9 mouse cellular contexts compared by ENCODE assay signal in genomic region chr6:88915510-88915909, GRCm38 (mm10). TPM values are rescaled to one million over a fixed set of nuclear protein-coding genes. Genes with fewer than 3 reads are reported as not detected.
A peak's percentile ranks its signal among the peaks of the same experiment; 100 is the strongest.
DNase-seq lines count a peak whose midpoint lies in the region; ATAC-seq lines count a peak whose summit lies in the region.
"Had no signal": no experiment of that assay in that cellular context is flagged by ENCODE, and none has a peak within 500 bp of the region (broad histone marks: within the 10 kb centered on the region; RNA-seq: fewer than 3 reads in every experiment).

No protein-coding gene starts in this region.

- peak; percentile 39 for ATAC-seq in megakaryocyte, adult 5-6 weeks (ENCODE audit: poor library complexity, severe bottlenecking)
- no peak for ATAC-seq in forebrain, embryonic 14.5 days

- H3K4me3 ChIP-seq in forebrain, embryonic 14.5 days (ENCODE audit: low read depth, low read length): no peak overlapping the region

- H3K27me3 ChIP-seq in forebrain, embryonic 14.5 days (replicated peaks; ENCODE audit: control insufficient read depth, insufficient read depth, low read length): no peaks in the 10 kb centered on the region

- no peaks in the 10 kb centered on the region for H3K9me3 ChIP-seq in forebrain, embryonic 14.5 days (replicated peaks; ENCODE audit: control insufficient read depth, low read length)

- H3K9ac ChIP-seq in forebrain, embryonic 14.5 days (ENCODE audit: low read length): no peak overlapping the region

- intact Hi-C loops in heart, postnatal 25 days (cut with DNase I): no loop called here

- H3K4me1 ChIP-seq in forebrain, embryonic 14.5 days (ENCODE audit: control insufficient read depth, insufficient read depth, low read length): no peaks in the 10 kb centered on the region

- DNase-seq in heart, adult 11 months: peak; percentile 97
- no peak for DNase-seq in heart, postnatal 25 days (ENCODE audit: low spot score)
- peak; percentile 63 for DNase-seq in adipocyte (ENCODE audit: low spot score)
- DNase-seq in heart, adult 9 months (ENCODE audit: low spot score in 2 of 2): peak; percentile 51 to 58
- DNase-seq in testis, postnatal 14 days (ENCODE audit: low spot score): no peak
- DNase-seq in forebrain, embryonic 14.5 days (ENCODE audit: low spot score): no peak
- no peak for DNase-seq in lung, adult 18-20 months
- DNase-seq: cerebellum, adult 8-10 months had no signal

- peaks cover 11% of the 10 kb centered on the region; the same call in 1 of the 2 replicates for H3K36me3 ChIP-seq in forebrain, embryonic 14.5 days (ENCODE audit: control insufficient read depth, insufficient read depth, low read length)

- no peak overlapping the region for H3K4me2 ChIP-seq in forebrain, embryonic 14.5 days (ENCODE audit: low read length)

- 84% methylated on average over 4 of the region's 4 CpGs for WGBS in forebrain, embryonic 14.5 days

- H3K27ac ChIP-seq in forebrain, embryonic 14.5 days (ENCODE audit: low read depth, low read length): no peak overlapping the region

RNA-seq across cellular contexts. Expression of gene Tpra1, which starts 13.5 kb away (rescaled TPM):
- total RNA-seq in heart, postnatal 25 days (2021): 10 to 100 TPM; 36.4 to 37.2 TPM
- 24.0 and 26.1 TPM in 2 replicates for total RNA-seq in megakaryocyte, adult 5-6 weeks (2015)
- total RNA-seq in megakaryocyte, adult 5-6 weeks (2017): 32.4 and 35.5 TPM in 2 replicates
- 32.9 and 41.2 TPM in 2 replicates for polyA plus RNA-seq in forebrain, embryonic 14.5 days (2014; fragmentation: Nextera tagmentation; extraction: Ambion mirVana)

RNA-seq across cellular contexts. Expression of gene Mcm2, which starts 16.9 kb away (rescaled TPM):
- 1 to 10 TPM; 6.1 to 7.4 TPM for total RNA-seq in heart, postnatal 25 days (2021)
- total RNA-seq in megakaryocyte, adult 5-6 weeks (2015): 45.4 and 47.7 TPM in 2 replicates
- total RNA-seq in megakaryocyte, adult 5-6 weeks (2017): 77.2 TPM in 2 replicates
- polyA plus RNA-seq in forebrain, embryonic 14.5 days (2014; fragmentation: Nextera tagmentation; extraction: Ambion mirVana): 71.1 and 82.8 TPM in 2 replicates

RNA-seq across cellular contexts. Expression of gene Podxl2, which starts 40.7 kb away (rescaled TPM):
- 10 to 100 TPM; 16.5 to 16.8 TPM for total RNA-seq in heart, postnatal 25 days (2021)
- not detected in 2 replicates for total RNA-seq in megakaryocyte, adult 5-6 weeks (2015)
- total RNA-seq in megakaryocyte, adult 5-6 weeks (2017): 0.16 and 0.40 TPM in 2 replicates
- 334 and 428 TPM in 2 replicates for polyA plus RNA-seq in forebrain, embryonic 14.5 days (2014; fragmentation: Nextera tagmentation; extraction: Ambion mirVana)

Comparison
In these comparisons a context has a peak if more than half of its experiments do, and no peak if none do; other contexts are left out.
1. DNase-seq: peak in heart, adult 11 months (single experiment), adipocyte (single experiment) and heart, adult 9 months (2 of 2); none in heart, postnatal 25 days (single experiment), testis, postnatal 14 days (single experiment), forebrain, embryonic 14.5 days (single experiment) and lung, adult 18-20 months (0 of 2).
2. RNA of gene Mcm2, which starts 16.9 kb away (total RNA-seq): 45.4 to 77.2 TPM in megakaryocyte, adult 5-6 weeks; 6.1 to 7.4 TPM in heart, postnatal 25 days; every median in the first group is over 4 times any median in the second.
3. RNA of gene Podxl2, which starts 40.7 kb away (total RNA-seq): 16.5 to 16.8 TPM in heart, postnatal 25 days; 0.16 to 0.40 TPM in megakaryocyte, adult 5-6 weeks; every median in the first group is over 10 times any median in the second.